Mouse (Mus musculus): ENCODE measurements around the gene Trmt10c. TPM values are rescaled to one million over a fixed set of nuclear protein-coding genes. Genes with fewer than 3 reads are reported as not detected.
"Not testable (repeated sequence)": the region's sequence is repeated elsewhere in the genome, so short reads cannot be mapped to it uniquely, and the experiment has no call there.

The Trmt10c gene
- polyA plus RNA-seq, 1 experiment from 2014 or later, result 27.1 TPM

DNA sequence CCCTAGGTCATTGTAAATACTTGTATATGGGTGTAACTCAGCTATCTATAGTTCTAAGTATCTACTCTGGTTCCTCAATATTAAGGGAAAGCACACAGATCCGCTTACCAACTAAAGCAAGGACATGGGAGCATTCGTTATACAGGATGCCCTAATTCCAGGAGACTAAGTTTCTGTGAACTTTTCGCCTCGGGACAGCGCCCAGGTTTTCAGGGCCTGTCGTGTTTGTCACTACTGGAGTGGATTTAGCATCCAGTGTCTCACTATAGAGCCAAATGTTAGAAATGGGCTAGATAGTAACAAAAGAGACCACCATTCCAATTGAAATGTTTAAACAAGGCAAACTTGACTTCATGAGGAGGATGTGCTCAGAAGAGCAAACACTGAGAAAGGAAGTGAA lies 35.5 kb upstream of the Trmt10c start:
- H3K4me3 ChIP-seq (replicated peaks; ENCODE audit: low read length); H3K27me3 ChIP-seq (replicated peaks; ENCODE audit: control insufficient read depth, insufficient read depth, low read length); H3K27ac ChIP-seq (ENCODE audit: low read length); H3K9me3 ChIP-seq (ENCODE audit: control insufficient read depth, low read length); H3K4me2 ChIP-seq (ENCODE audit: low read length); ATAC-seq; H3K9ac ChIP-seq (replicated peaks; ENCODE audit: low read depth, low read length); H3K36me3 ChIP-seq (ENCODE audit: control insufficient read depth, insufficient read depth): not testable (repeated sequence)
- H3K4me1 ChIP-seq (replicated peaks; ENCODE audit: control insufficient read depth, insufficient read depth, low read length), result peaks cover 10% of the 10 kb centered on the region
- WGBS, result 93% methylated on average over 6 of the region's 6 CpGs

DNA sequence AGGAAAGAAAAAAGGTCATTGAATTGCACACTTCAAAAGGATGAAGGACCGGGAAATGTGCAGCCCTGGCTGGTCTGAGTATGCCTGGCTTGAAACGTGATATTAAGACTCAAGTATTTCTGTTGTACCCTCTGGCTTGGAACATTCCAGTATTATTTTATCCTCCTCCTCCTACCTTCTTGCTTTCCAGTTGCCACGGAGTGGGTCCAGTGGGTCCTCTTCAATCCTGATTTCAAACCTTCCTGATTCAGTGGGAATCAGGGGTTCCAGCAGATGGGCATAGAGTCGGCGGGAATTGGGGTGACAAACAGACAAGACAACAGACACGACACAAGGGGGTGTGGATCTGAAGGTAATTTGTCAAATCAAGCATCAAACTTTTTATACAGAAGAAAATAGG lies 34.9 kb upstream of the Trmt10c start:
- Histone ChIP-seq H3K27me3 (replicated peaks; ENCODE audit: control insufficient read depth, insufficient read depth, low read length) (0 out of 2 replicates have a peak, but pooled peaks cover 3% of the 10 kb centered on the region), H3K4me3 (replicated peaks; ENCODE audit: low read length) (no peak overlapping the region), H3K4me1 (replicated peaks; ENCODE audit: control insufficient read depth, insufficient read depth, low read length) (peaks cover 10% of the 10 kb centered on the region), H3K4me2 (ENCODE audit: low read length) (no peak overlapping the region), H3K27ac (ENCODE audit: low read length) (no peak overlapping the region), H3K9ac (replicated peaks; ENCODE audit: low read depth, low read length) (no peak overlapping the region), H3K9me3 (ENCODE audit: control insufficient read depth, low read length) (no peaks in the 10 kb centered on the region), H3K36me3 (ENCODE audit: control insufficient read depth, insufficient read depth) (no peaks in the 10 kb centered on the region)
- no peak for ATAC-seq
- 81% methylated on average over 6 of the region's 6 CpGs for WGBS

DNA sequence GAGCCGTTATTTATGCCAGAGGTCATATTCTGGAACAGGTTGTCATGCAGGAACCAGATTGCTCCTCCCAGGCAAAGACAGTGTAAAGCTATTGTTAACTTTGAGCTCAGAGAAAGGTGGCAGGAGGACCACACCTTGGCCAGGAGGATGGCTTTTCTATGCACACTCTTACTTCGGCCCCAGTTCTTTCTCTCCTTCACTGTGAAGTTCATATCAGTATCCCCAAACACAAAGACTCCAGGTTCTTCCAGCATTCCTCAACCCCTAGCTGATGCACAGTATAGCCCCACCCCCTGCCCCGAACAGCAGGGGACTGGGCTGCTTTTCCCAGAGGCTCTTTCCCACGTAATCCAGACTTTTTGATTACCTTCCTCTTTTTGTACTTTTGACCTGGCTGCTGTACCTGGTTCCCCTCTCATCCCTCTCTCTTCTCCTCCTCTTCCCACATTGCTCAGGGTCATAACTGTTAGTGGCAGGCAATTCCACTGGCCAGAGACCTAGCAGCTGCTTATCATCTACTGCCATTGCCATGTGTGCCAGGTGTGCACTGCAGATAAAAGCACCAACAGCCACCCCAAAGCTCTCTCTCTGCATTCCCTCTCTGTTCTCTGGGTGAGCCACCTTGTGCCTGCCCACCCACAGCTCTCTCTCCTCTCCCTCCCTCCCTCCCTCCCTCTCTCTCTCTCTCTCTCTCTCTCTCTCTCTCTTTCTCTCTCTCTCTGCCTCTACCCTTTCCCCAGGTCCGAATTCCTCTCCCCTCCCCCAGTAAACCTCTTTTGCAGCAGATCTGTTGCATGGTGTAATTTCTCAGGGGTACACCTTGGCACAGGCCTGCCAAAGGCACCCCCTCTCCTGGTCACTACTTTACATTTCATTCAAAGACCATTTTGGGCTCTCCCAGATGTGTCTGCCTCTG lies 34.0 kb upstream of the Trmt10c start:
- ATAC-seq, result no peak
- Histone ChIP-seq H3K4me3 (replicated peaks; ENCODE audit: low read length) (no peak overlapping the region), H3K4me1 (replicated peaks; ENCODE audit: control insufficient read depth, insufficient read depth, low read length) (peaks cover 7% of the 10 kb centered on the region), H3K9ac (replicated peaks; ENCODE audit: low read depth, low read length) (no peak overlapping the region), H3K36me3 (ENCODE audit: control insufficient read depth, insufficient read depth) (no peaks in the 10 kb centered on the region), H3K27me3 (replicated peaks; ENCODE audit: control insufficient read depth, insufficient read depth, low read length) (0 out of 2 replicates have a peak, but pooled peaks cover 3% of the 10 kb centered on the region), H3K4me2 (ENCODE audit: low read length) (no peak overlapping the region), H3K27ac (ENCODE audit: low read length) (no peak overlapping the region), H3K9me3 (ENCODE audit: control insufficient read depth, low read length) (no peaks in the 10 kb centered on the region)
- 45% methylated on average over 5 of the region's 5 CpGs for WGBS

- Histone ChIP-seq H3K27ac (ENCODE audit: low read length) (no peak overlapping the region), H3K4me3 (replicated peaks; ENCODE audit: low read length) (no peak overlapping the region), H3K9me3 (ENCODE audit: control insufficient read depth, low read length) (no peaks in the 10 kb centered on the region), H3K9ac (replicated peaks; ENCODE audit: low read depth, low read length) (no peak overlapping the region), H3K36me3 (ENCODE audit: control insufficient read depth, insufficient read depth) (no peaks in the 10 kb centered on the region), H3K4me1 (replicated peaks; ENCODE audit: control insufficient read depth, insufficient read depth, low read length) (no peaks in the 10 kb centered on the region), H3K4me2 (ENCODE audit: low read length) (no peak overlapping the region), H3K27me3 (replicated peaks; ENCODE audit: control insufficient read depth, insufficient read depth, low read length) (0 out of 2 replicates have a peak, but pooled peaks cover 3% of the 10 kb centered on the region)
- no peak for ATAC-seq
- WGBS, result 91% methylated on average over 6 of the region's 6 CpGs
These were observed 31.0 kb upstream of the Trmt10c start for GRCm38 (mm10) chr16:56068523-56069070.

DNA sequence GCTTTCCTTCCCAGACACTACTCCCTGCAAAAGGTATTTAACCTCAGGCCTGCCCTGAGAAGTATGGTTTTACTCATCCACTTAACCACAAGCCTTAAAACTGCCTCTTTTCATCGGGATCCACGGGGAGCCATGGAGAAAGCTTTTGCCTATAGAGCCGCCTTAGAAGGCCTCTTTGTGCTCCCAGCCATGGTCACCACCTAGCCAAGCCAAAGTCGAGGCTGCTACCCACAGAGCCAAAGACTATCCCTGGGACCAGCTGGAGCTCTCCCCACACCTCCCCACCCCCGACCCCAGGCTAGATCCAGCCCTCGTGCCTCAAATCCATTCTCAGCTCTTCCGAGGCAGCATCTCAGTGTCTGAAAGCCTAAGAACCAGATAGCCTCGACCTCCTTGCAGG lies 28.5 kb upstream of the Trmt10c start:
- no peak overlapping the region for H3K4me2 ChIP-seq (ENCODE audit: low read length)
- WGBS, result 21% methylated on average over 8 of the region's 8 CpGs
- no peak overlapping the region for H3K27ac ChIP-seq (ENCODE audit: low read length)
- no peak overlapping the region for H3K9ac ChIP-seq (replicated peaks; ENCODE audit: low read depth, low read length)
- H3K27me3 ChIP-seq (replicated peaks; ENCODE audit: control insufficient read depth, insufficient read depth, low read length), result 0 out of 2 replicates have a peak, but pooled peaks cover 3% of the 10 kb centered on the region
- no peaks in the 10 kb centered on the region for H3K4me1 ChIP-seq (replicated peaks; ENCODE audit: control insufficient read depth, insufficient read depth, low read length)
- ATAC-seq, result no peak
- H3K4me3 ChIP-seq (replicated peaks; ENCODE audit: low read length), result no peak overlapping the region
- no peaks in the 10 kb centered on the region for H3K36me3 ChIP-seq (ENCODE audit: control insufficient read depth, insufficient read depth)
- H3K9me3 ChIP-seq (ENCODE audit: control insufficient read depth, low read length), result no peaks in the 10 kb centered on the region

GRCm38 (mm10) chr16:56064334-56064990 lies 26.8 kb upstream of the Trmt10c start:
- 0 out of 2 replicates have a peak, but pooled peaks cover 3% of the 10 kb centered on the region for H3K27me3 ChIP-seq (replicated peaks; ENCODE audit: control insufficient read depth, insufficient read depth, low read length)
- WGBS, result 1% methylated on average over 20 of the region's 20 CpGs
- peak overlapping the region; percentile 45; the same call in 1 of the 2 replicates for H3K9ac ChIP-seq (replicated peaks; ENCODE audit: low read depth, low read length)
- H3K4me3 ChIP-seq (replicated peaks; ENCODE audit: low read length), result peak overlapping the region; percentile 39
- no peaks in the 10 kb centered on the region for H3K9me3 ChIP-seq (ENCODE audit: control insufficient read depth, low read length)
- peak overlapping the region; percentile 78 for H3K4me2 ChIP-seq (ENCODE audit: low read length)
- no peaks in the 10 kb centered on the region for H3K36me3 ChIP-seq (ENCODE audit: control insufficient read depth, insufficient read depth)
- ATAC-seq, result peak; percentile 94
- H3K4me1 ChIP-seq (replicated peaks; ENCODE audit: control insufficient read depth, insufficient read depth, low read length), result no peaks in the 10 kb centered on the region
- no peak overlapping the region for H3K27ac ChIP-seq (ENCODE audit: low read length)

DNA sequence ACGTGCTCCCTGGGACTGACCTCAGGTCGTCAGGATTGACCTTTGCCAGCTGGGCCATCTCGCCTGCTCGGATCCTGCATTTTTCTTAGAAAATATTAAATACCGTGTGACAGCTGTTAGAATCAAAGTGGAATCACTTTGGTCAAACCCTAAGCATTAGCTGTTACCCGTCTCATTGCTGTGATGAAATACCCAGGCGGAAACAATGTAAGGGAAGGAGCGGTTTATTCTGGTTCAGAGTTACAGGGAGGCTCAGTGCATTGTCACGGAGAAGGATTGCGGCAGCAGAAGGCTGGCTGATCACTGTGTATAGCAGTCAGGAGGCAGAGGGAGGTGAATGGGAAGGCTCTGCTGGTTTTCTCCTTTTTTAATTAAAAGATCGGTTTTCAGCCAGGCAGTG lies 25.4 kb upstream of the Trmt10c start:
- Histone ChIP-seq H3K36me3 (ENCODE audit: control insufficient read depth, insufficient read depth) (no peaks in the 10 kb centered on the region), H3K4me1 (replicated peaks; ENCODE audit: control insufficient read depth, insufficient read depth, low read length) (no peaks in the 10 kb centered on the region), H3K27ac (ENCODE audit: low read length) (no peak overlapping the region), H3K9me3 (ENCODE audit: control insufficient read depth, low read length) (no peaks in the 10 kb centered on the region), H3K27me3 (replicated peaks; ENCODE audit: control insufficient read depth, insufficient read depth, low read length) (0 out of 2 replicates have a peak, but pooled peaks cover 3% of the 10 kb centered on the region), H3K4me3 (replicated peaks; ENCODE audit: low read length) (no peak overlapping the region), H3K9ac (replicated peaks; ENCODE audit: low read depth, low read length) (no peak overlapping the region), H3K4me2 (ENCODE audit: low read length) (no peak overlapping the region)
- 75% methylated on average over 11 of the region's 11 CpGs for WGBS
- ATAC-seq, result no peak

GRCm38 (mm10) chr16:56061995-56062594 lies 24.5 kb upstream of the Trmt10c start:
- H3K4me1 ChIP-seq (replicated peaks; ENCODE audit: control insufficient read depth, insufficient read depth, low read length), result no peaks in the 10 kb centered on the region
- WGBS, result 73% methylated on average over 7 of the region's 7 CpGs

DNA sequence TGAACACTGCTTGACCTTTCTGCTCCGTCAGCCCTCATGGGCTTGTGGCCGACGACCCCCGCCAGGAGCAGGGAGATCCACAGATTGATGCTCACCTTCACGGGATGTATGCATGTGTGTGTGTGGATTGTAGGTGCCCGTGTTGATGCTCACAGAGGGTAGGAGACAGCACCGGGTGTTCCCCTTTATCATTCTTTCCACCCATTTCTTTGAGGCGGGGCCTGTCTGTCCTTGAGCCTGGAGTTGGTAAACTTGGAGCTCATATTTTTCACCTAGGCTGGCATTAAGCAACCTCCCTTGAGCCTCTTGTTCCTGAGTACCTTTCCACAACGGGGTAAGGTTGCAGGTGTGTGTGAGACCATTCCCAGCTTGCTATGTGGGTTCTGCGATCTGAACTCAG lies 20.5 kb upstream of the Trmt10c start:
- no peak overlapping the region for H3K4me3 ChIP-seq (replicated peaks; ENCODE audit: low read length)
- H3K9me3 ChIP-seq (ENCODE audit: control insufficient read depth, low read length), result no peaks in the 10 kb centered on the region
- no peaks in the 10 kb centered on the region for H3K36me3 ChIP-seq (ENCODE audit: control insufficient read depth, insufficient read depth)
- 68% methylated on average over 10 of the region's 10 CpGs for WGBS
- peak overlapping the region; percentile 78 for H3K27ac ChIP-seq (ENCODE audit: low read length)
- H3K27me3 ChIP-seq (replicated peaks; ENCODE audit: control insufficient read depth, insufficient read depth, low read length), result no peaks in the 10 kb centered on the region
- H3K9ac ChIP-seq (replicated peaks; ENCODE audit: low read depth, low read length), result no peak overlapping the region
- ATAC-seq, result no peak
- H3K4me2 ChIP-seq (ENCODE audit: low read length), result no peak overlapping the region
- no peaks in the 10 kb centered on the region for H3K4me1 ChIP-seq (replicated peaks; ENCODE audit: control insufficient read depth, insufficient read depth, low read length)

More at GRCm38 (mm10) chr16:56061995-56062594, 24.5 kb upstream of the Trmt10c start:
- Histone ChIP-seq H3K27ac (ENCODE audit: low read length) (no peak overlapping the region), H3K36me3 (ENCODE audit: control insufficient read depth, insufficient read depth) (no peaks in the 10 kb centered on the region), H3K4me2 (ENCODE audit: low read length) (no peak overlapping the region), H3K27me3 (replicated peaks; ENCODE audit: control insufficient read depth, insufficient read depth, low read length) (no peaks in the 10 kb centered on the region), H3K9me3 (ENCODE audit: control insufficient read depth, low read length) (no peaks in the 10 kb centered on the region), H3K9ac (replicated peaks; ENCODE audit: low read depth, low read length) (no peak overlapping the region), H3K4me3 (replicated peaks; ENCODE audit: low read length) (no peak overlapping the region)
- no peak for ATAC-seq
